Mouse (Mus musculus): ENCODE results near the gene Hpcal1.

DNA sequence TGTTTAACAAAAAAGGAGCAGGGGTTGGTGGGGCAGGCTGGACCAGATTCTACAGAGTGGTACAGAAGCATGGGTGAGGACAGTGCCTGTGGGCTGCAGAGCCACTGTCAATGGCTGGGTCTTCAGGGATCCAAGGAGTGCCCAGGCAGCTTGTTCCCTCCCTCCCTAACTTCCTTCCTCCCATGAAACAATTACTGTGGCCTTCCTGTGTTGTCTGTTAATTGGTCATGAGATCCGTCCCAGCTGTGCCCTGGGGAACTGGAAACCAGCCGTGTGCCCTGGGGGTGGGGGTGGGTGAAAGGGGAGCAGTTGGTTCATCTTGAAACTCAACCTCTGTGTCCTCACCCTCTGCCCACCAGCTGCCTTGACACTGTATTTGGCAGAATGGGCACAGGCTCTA, 79.9 kb downstream of the Hpcal1 start:
- TF ChIP-seq CTCF (IDR thresholded peaks at IDR 0.05; ENCODE audit: low read depth, low read length), result no peak
- no peak for TF ChIP-seq POLR2A (IDR thresholded peaks at IDR 0.05; ENCODE audit: insufficient read depth, low read length)
